Mouse (Mus musculus): ENCODE data around the gene Heatr5b. TPM values are rescaled to one million over a fixed set of nuclear protein-coding genes. Genes with fewer than 3 reads are reported as not detected.
"Not testable (repeated sequence)": the region's sequence is repeated elsewhere in the genome, so short reads cannot be mapped to it uniquely, and the experiment has no call there.

Gene Heatr5b
- polyA plus RNA-seq, 1 experiment from 2014 or later: 23.3 TPM

GRCm38 (mm10) chr17:78797222-78797621 is 37.9 kb downstream of the Heatr5b start:
- H3K36me3 ChIP-seq: peaks cover 58% of the 10 kb centered on the region
- no peaks in the 10 kb centered on the region for H3K4me1 ChIP-seq
- no peak overlapping the region for H3K27ac ChIP-seq (replicated peaks)
- 98% methylated on average over 1 of the region's 1 CpGs for WGBS
- H3K4me2 ChIP-seq (replicated peaks): no peak overlapping the region
- H3K4me3 ChIP-seq: no peak overlapping the region
- no peak for ATAC-seq (ENCODE audit: low FRiP score, low read depth)
- no peak overlapping the region for H3K9ac ChIP-seq (replicated peaks)
- H3K27me3 ChIP-seq: no peaks in the 10 kb centered on the region
- H3K9me3 ChIP-seq: no peaks in the 10 kb centered on the region

- Histone ChIP-seq H3K36me3 (peaks cover 56% of the 10 kb centered on the region), H3K27me3 (no peaks in the 10 kb centered on the region), H3K9ac (replicated peaks) (no peak overlapping the region), H3K4me1 (no peaks in the 10 kb centered on the region), H3K9me3 (no peaks in the 10 kb centered on the region), H3K4me3 (no peak overlapping the region), H3K27ac (replicated peaks) (no peak overlapping the region), H3K4me2 (replicated peaks) (no peak overlapping the region)
- 91% methylated on average over 5 of the region's 5 CpGs for WGBS
- ATAC-seq (ENCODE audit: low FRiP score, low read depth): no peak
These were observed 40.8 kb downstream of the Heatr5b start for GRCm38 (mm10) chr17:78794390-78794789.

GRCm38 (mm10) chr17:78792122-78792521 is 43.0 kb downstream of the Heatr5b start:
- WGBS: 91% methylated on average over 3 of the region's 3 CpGs
- peaks cover 47% of the 10 kb centered on the region for H3K36me3 ChIP-seq

GRCm38 (mm10) chr17:78791690-78792070 is 43.5 kb downstream of the Heatr5b start:
- H3K36me3 ChIP-seq: peaks cover 47% of the 10 kb centered on the region
- H3K9ac ChIP-seq (replicated peaks): no peak overlapping the region
- H3K4me1 ChIP-seq: no peaks in the 10 kb centered on the region
- H3K27ac ChIP-seq (replicated peaks): no peak overlapping the region
- H3K4me3 ChIP-seq: no peak overlapping the region
- H3K9me3 ChIP-seq: no peaks in the 10 kb centered on the region
- H3K4me2 ChIP-seq (replicated peaks): no peak overlapping the region
- no peak for ATAC-seq (ENCODE audit: low FRiP score, low read depth)
- no peaks in the 10 kb centered on the region for H3K27me3 ChIP-seq
- 96% methylated on average over 3 of the region's 3 CpGs for WGBS

More at GRCm38 (mm10) chr17:78792122-78792521, 43.0 kb downstream of the Heatr5b start:
- H3K27ac ChIP-seq (replicated peaks): no peak overlapping the region
- no peaks in the 10 kb centered on the region for H3K9me3 ChIP-seq
- no peak overlapping the region for H3K4me3 ChIP-seq
- H3K27me3 ChIP-seq: no peaks in the 10 kb centered on the region
- no peak overlapping the region for H3K4me2 ChIP-seq (replicated peaks)
- ATAC-seq (ENCODE audit: low FRiP score, low read depth): no peak
- no peak overlapping the region for H3K9ac ChIP-seq (replicated peaks)
- H3K4me1 ChIP-seq: no peaks in the 10 kb centered on the region

GRCm38 (mm10) chr17:78791068-78791689 is 44.0 kb downstream of the Heatr5b start:
- Histone ChIP-seq H3K27ac (replicated peaks) (no peak overlapping the region), H3K9me3 (no peaks in the 10 kb centered on the region), H3K4me1 (no peaks in the 10 kb centered on the region), H3K4me3 (no peak overlapping the region), H3K27me3 (no peaks in the 10 kb centered on the region), H3K9ac (replicated peaks) (no peak overlapping the region), H3K4me2 (replicated peaks) (no peak overlapping the region), H3K36me3 (peaks cover 47% of the 10 kb centered on the region)
- WGBS: 81% methylated on average over 7 of the region's 7 CpGs
- no peak for ATAC-seq (ENCODE audit: low FRiP score, low read depth)

GRCm38 (mm10) chr17:78788273-78788672 is 46.9 kb downstream of the Heatr5b start:
- not testable (repeated sequence) for H3K4me3 ChIP-seq; H3K9me3 ChIP-seq; H3K4me2 ChIP-seq (replicated peaks); H3K4me1 ChIP-seq; ATAC-seq (ENCODE audit: low FRiP score, low read depth); H3K27ac ChIP-seq (replicated peaks); H3K27me3 ChIP-seq; H3K9ac ChIP-seq (replicated peaks)
- 66% methylated on average over 3 of the region's 3 CpGs for WGBS
- H3K36me3 ChIP-seq: peaks cover 38% of the 10 kb centered on the region

- H3K27ac ChIP-seq (replicated peaks): no peak overlapping the region
- H3K36me3 ChIP-seq: peaks cover 23% of the 10 kb centered on the region
- no peaks in the 10 kb centered on the region for H3K27me3 ChIP-seq
- H3K9ac ChIP-seq (replicated peaks): no peak overlapping the region
- H3K4me2 ChIP-seq (replicated peaks): no peak overlapping the region
- 85% methylated on average over 1 of the region's 1 CpGs for WGBS
- no peaks in the 10 kb centered on the region for H3K9me3 ChIP-seq
- no peak overlapping the region for H3K4me3 ChIP-seq
- no peaks in the 10 kb centered on the region for H3K4me1 ChIP-seq
- no peak for ATAC-seq (ENCODE audit: low FRiP score, low read depth)
These were observed 56.4 kb downstream of the Heatr5b start for GRCm38 (mm10) chr17:78778765-78779164.

GRCm38 (mm10) chr17:78772317-78772716 is 62.8 kb downstream of the Heatr5b start:
- Histone ChIP-seq H3K4me1 (no peaks in the 10 kb centered on the region), H3K4me2 (replicated peaks) (no peak overlapping the region), H3K36me3 (peaks cover 23% of the 10 kb centered on the region), H3K27ac (replicated peaks) (no peak overlapping the region), H3K9me3 (no peaks in the 10 kb centered on the region), H3K27me3 (no peaks in the 10 kb centered on the region), H3K9ac (replicated peaks) (no peak overlapping the region), H3K4me3 (no peak overlapping the region)
- WGBS: 85% methylated on average over 2 of the region's 2 CpGs
- no peak for ATAC-seq (ENCODE audit: low FRiP score, low read depth)

- Histone ChIP-seq H3K36me3 (peaks cover 21% of the 10 kb centered on the region), H3K4me1 (no peaks in the 10 kb centered on the region), H3K27me3 (no peaks in the 10 kb centered on the region), H3K27ac (replicated peaks) (no peak overlapping the region), H3K4me2 (replicated peaks) (no peak overlapping the region), H3K9ac (replicated peaks) (no peak overlapping the region), H3K9me3 (no peaks in the 10 kb centered on the region), H3K4me3 (no peak overlapping the region)
- WGBS: 79% methylated on average over 7 of the region's 7 CpGs
- no peak for ATAC-seq (ENCODE audit: low FRiP score, low read depth)
These were observed 64.2 kb downstream of the Heatr5b start for GRCm38 (mm10) chr17:78770932-78771331.

GRCm38 (mm10) chr17:78769341-78769740 is 65.8 kb downstream of the Heatr5b start:
- H3K9me3 ChIP-seq: no peaks in the 10 kb centered on the region
- no peak overlapping the region for H3K27ac ChIP-seq (replicated peaks)
- H3K4me2 ChIP-seq (replicated peaks): no peak overlapping the region
- H3K4me3 ChIP-seq: no peak overlapping the region
- no peak for ATAC-seq (ENCODE audit: low FRiP score, low read depth)
- no peak overlapping the region for H3K9ac ChIP-seq (replicated peaks)
- H3K27me3 ChIP-seq: no peaks in the 10 kb centered on the region
- no peaks in the 10 kb centered on the region for H3K4me1 ChIP-seq
- WGBS: 84% methylated on average over 3 of the region's 3 CpGs
- peaks cover 32% of the 10 kb centered on the region for H3K36me3 ChIP-seq

- H3K36me3 ChIP-seq: peaks cover 36% of the 10 kb centered on the region
- WGBS: 86% methylated on average over 2 of the region's 2 CpGs
- H3K4me3 ChIP-seq: no peak overlapping the region
- no peak overlapping the region for H3K4me2 ChIP-seq (replicated peaks)
- no peak overlapping the region for H3K9ac ChIP-seq (replicated peaks)
- ATAC-seq (ENCODE audit: low FRiP score, low read depth): no peak
- H3K27ac ChIP-seq (replicated peaks): no peak overlapping the region
- no peaks in the 10 kb centered on the region for H3K9me3 ChIP-seq
- H3K4me1 ChIP-seq: no peaks in the 10 kb centered on the region
- H3K27me3 ChIP-seq: no peaks in the 10 kb centered on the region
These were observed 66.2 kb downstream of the Heatr5b start for GRCm38 (mm10) chr17:78768937-78769336.

GRCm38 (mm10) chr17:78767546-78767945 is 67.6 kb downstream of the Heatr5b start:
- H3K27ac ChIP-seq (replicated peaks): no peak overlapping the region
- WGBS: 75% methylated on average over 8 of the region's 8 CpGs
- H3K27me3 ChIP-seq: no peaks in the 10 kb centered on the region
- H3K36me3 ChIP-seq: peaks cover 35% of the 10 kb centered on the region
- ATAC-seq (ENCODE audit: low FRiP score, low read depth): no peak
- H3K4me3 ChIP-seq: no peak overlapping the region
- no peak overlapping the region for H3K9ac ChIP-seq (replicated peaks)
- H3K4me2 ChIP-seq (replicated peaks): no peak overlapping the region
- no peaks in the 10 kb centered on the region for H3K9me3 ChIP-seq
- H3K4me1 ChIP-seq: no peaks in the 10 kb centered on the region

GRCm38 (mm10) chr17:78766084-78766483 is 69.1 kb downstream of the Heatr5b start:
- Histone ChIP-seq H3K4me1 (no peaks in the 10 kb centered on the region), H3K4me2 (replicated peaks) (no peak overlapping the region), H3K36me3 (peaks cover 33% of the 10 kb centered on the region), H3K9me3 (no peaks in the 10 kb centered on the region), H3K9ac (replicated peaks) (no peak overlapping the region), H3K4me3 (no peak overlapping the region), H3K27ac (replicated peaks) (no peak overlapping the region), H3K27me3 (no peaks in the 10 kb centered on the region)
- WGBS: 83% methylated on average over 7 of the region's 7 CpGs
- ATAC-seq (ENCODE audit: low FRiP score, low read depth): no peak

All from midbrain, embryonic 12.5 days (tissue).